Mouse (Mus musculus) stomach, embryonic 14.5 days (tissue): ENCODE results near the gene Gk5. TPM values are rescaled to one million over a fixed set of nuclear protein-coding genes. Genes with fewer than 3 reads are reported as not detected.
"Not testable (repeated sequence)": the region's sequence is repeated elsewhere in the genome, so short reads cannot be mapped to it uniquely, and the experiment has no call there.

ENCODE experiments used
- ATAC-seq: fragments of 200-750 bp; cut with Nextera tagmentation; 2 replicates; pipeline ENCODE4 v1.8.0; 2017; ENCODE audit warnings: low read depth, moderate TSS enrichment; ENCODE audit not compliant: insufficient number of reproducible peaks, insufficient read depth, low FRiP score
- H3K27ac ChIP-seq: fragments of 300-500 bp; sonication (generic); 2 replicates; pipeline ENCODE4 v1.5.1; 2014; ENCODE audit warnings: mild to moderate bottlenecking, low read length, moderate library complexity, mixed read lengths
- H3K27me3 ChIP-seq: fragments of 300-500 bp; sonication (generic); 2 replicates; pipeline ENCODE4 v1.6.1; 2014; ENCODE audit warnings: low read length, control low read depth, mixed read lengths; ENCODE audit not compliant: control insufficient read depth, insufficient read depth
- H3K36me3 ChIP-seq: fragments of 300-500 bp; sonication (generic); 2 replicates; pipeline ENCODE4 v1.6.1; 2014; ENCODE audit warnings: mild to moderate bottlenecking, control low read depth, low read length, moderate library complexity, mixed read lengths; ENCODE audit not compliant: control insufficient read depth, insufficient read depth
- H3K4me1 ChIP-seq: fragments of 300-500 bp; sonication (generic); 2 replicates; pipeline ENCODE4 v1.6.1; 2014; ENCODE audit warnings: low read length, control low read depth, mixed read lengths; ENCODE audit not compliant: control insufficient read depth, insufficient read depth
- H3K4me2 ChIP-seq: fragments of 300-500 bp; sonication (generic); replicated peaks from 2 replicates; pipeline ENCODE4 v1.6.1; 2014; ENCODE audit warnings: low read depth, low read length, control low read depth
- H3K4me3 ChIP-seq: fragments of 300-500 bp; sonication (generic); 2 replicates; pipeline ENCODE4 v1.5.1; 2014; ENCODE audit warnings: low read depth, low read length, control low read depth
- H3K9ac ChIP-seq: fragments of 300-500 bp; sonication (generic); replicated peaks from 2 replicates; pipeline ENCODE4 v1.6.1; 2014; ENCODE audit warnings: low read depth, mild to moderate bottlenecking, control low read depth, low read length, moderate library complexity, mixed read lengths
- H3K9me3 ChIP-seq: fragments of 300-500 bp; sonication (generic); 2 replicates; pipeline ENCODE4 v1.6.1; 2016; ENCODE audit warnings: low read depth, low read length, control low read depth; ENCODE audit not compliant: control insufficient read depth
- WGBS: fragments of 180-500 bp; shearing (Covaris S2); extraction: QIAGEN DNeasy Blood & Tissue Kit; methylation state at CpG from one replicate; pipeline ENCODE4 v1.1.7; 2014; 5-methylcytosine and 5-hydroxymethylcytosine counted together
- polyA plus RNA-seq: library from polyadenylated mRNA; unstranded; fragments of >200 nt; fragmentation: Nextera tagmentation; extraction: Ambion mirVana; gene quantifications from 2 replicates; pipeline ENCODE4 v1.2.1, GENCODE M21; 2014

The Gk5 gene
- polyA plus RNA-seq: 12.7 and 13.5 TPM in 2 replicates

- Histone ChIP-seq H3K4me3 (peak within 1 kb of the TSS; percentile 75), H3K36me3 (no peaks in the 10 kb centered on the region), H3K27me3 (no peaks in the 10 kb centered on the region), H3K27ac (peak within 1 kb of the TSS; percentile 48; the same call in 1 of the 2 replicates), H3K4me1 (no peaks in the 10 kb centered on the region), H3K9me3 (no peaks in the 10 kb centered on the region), H3K9ac (peak within 1 kb of the TSS; percentile 69), H3K4me2 (peak within 1 kb of the TSS; percentile 80)
- WGBS: under 1% methylated on average over 73 of the region's 76 CpGs
- ATAC-seq: peak; percentile 99
These were observed at the start of gene Gk5 for GRCm38 (mm10) chr9:96118861-96119772. TSS of gene Gk5 (plus strand) at chr9:96119362.

- Histone ChIP-seq H3K9me3 (no peaks in the 10 kb centered on the region), H3K27me3 (no peaks in the 10 kb centered on the region), H3K27ac (no peak overlapping the region), H3K4me3 (no peak overlapping the region), H3K9ac (no peak overlapping the region), H3K36me3 (no peaks in the 10 kb centered on the region), H3K4me2 (no peak overlapping the region), H3K4me1 (no peaks in the 10 kb centered on the region)
- 83% methylated on average over 13 of the region's 13 CpGs for whole genome bisulfite sequencing
- peak; percentile 74 for ATAC-seq
These were observed 40.3 kb upstream of the Gk5 start for GRCm38 (mm10) chr9:96078752-96079315.

- no peak overlapping the region for H3K4me3 ChIP-seq
- no peaks in the 10 kb centered on the region for H3K36me3 ChIP-seq
- H3K4me1 ChIP-seq: no peaks in the 10 kb centered on the region
- no peak overlapping the region for H3K4me2 ChIP-seq
- H3K9me3 ChIP-seq: no peaks in the 10 kb centered on the region
- no peak overlapping the region for H3K27ac ChIP-seq
- WGBS: 73% methylated on average over 6 of the region's 6 CpGs
- no peak for ATAC-seq
- H3K9ac ChIP-seq: no peak overlapping the region
- no peaks in the 10 kb centered on the region for H3K27me3 ChIP-seq
These were observed 33.9 kb upstream of the Gk5 start for GRCm38 (mm10) chr9:96085293-96085692.

- H3K4me3 ChIP-seq: no peak overlapping the region
- 87% methylated on average over 2 of the region's 2 CpGs for WGBS
- no peak for ATAC-seq
These were observed 31.5 kb upstream of the Gk5 start for GRCm38 (mm10) chr9:96087671-96088070.

GRCm38 (mm10) chr9:96088456-96088855 lies 30.7 kb upstream of the Gk5 start:
- H3K27ac ChIP-seq, H3K4me1 ChIP-seq, H3K27me3 ChIP-seq, H3K9me3 ChIP-seq, H3K4me3 ChIP-seq, ATAC-seq, H3K4me2 ChIP-seq, H3K36me3 ChIP-seq, H3K9ac ChIP-seq: not testable (repeated sequence)
- WGBS: 86% methylated on average over 3 of the region's 3 CpGs

More at GRCm38 (mm10) chr9:96087671-96088070, 31.5 kb upstream of the Gk5 start:
- no peak overlapping the region for H3K4me2 ChIP-seq
- H3K27me3 ChIP-seq: no peaks in the 10 kb centered on the region
- no peaks in the 10 kb centered on the region for H3K36me3 ChIP-seq
- H3K4me1 ChIP-seq: no peaks in the 10 kb centered on the region
- H3K9me3 ChIP-seq: no peaks in the 10 kb centered on the region
- no peak overlapping the region for H3K27ac ChIP-seq
- H3K9ac ChIP-seq: no peak overlapping the region

GRCm38 (mm10) chr9:96092637-96093036 lies 26.5 kb upstream of the Gk5 start:
- H3K27me3 ChIP-seq, H3K36me3 ChIP-seq, ATAC-seq, H3K9ac ChIP-seq, H3K4me1 ChIP-seq, H3K4me3 ChIP-seq, H3K4me2 ChIP-seq, H3K9me3 ChIP-seq, H3K27ac ChIP-seq: not testable (repeated sequence)
- WGBS: 90% methylated on average over 10 of the region's 10 CpGs

- H3K4me1 ChIP-seq: no peaks in the 10 kb centered on the region
- no peaks in the 10 kb centered on the region for H3K9me3 ChIP-seq
- H3K27me3 ChIP-seq: no peaks in the 10 kb centered on the region
- H3K4me2 ChIP-seq: no peak overlapping the region
- H3K27ac ChIP-seq: no peak overlapping the region
- no peaks in the 10 kb centered on the region for H3K36me3 ChIP-seq
- no peak overlapping the region for H3K4me3 ChIP-seq
- no peak for ATAC-seq
- H3K9ac ChIP-seq: no peak overlapping the region
- 97% methylated on average over 1 of the region's 1 CpGs for WGBS
These were observed 25.9 kb upstream of the Gk5 start for GRCm38 (mm10) chr9:96093221-96093620.

- H3K4me3 ChIP-seq: no peak overlapping the region
- WGBS: 45% methylated on average over 1 of the region's 1 CpGs
- ATAC-seq: no peak
These were observed 24.8 kb upstream of the Gk5 start for GRCm38 (mm10) chr9:96094341-96094740.

More at GRCm38 (mm10) chr9:96094341-96094740, 24.8 kb upstream of the Gk5 start:
- Histone ChIP-seq H3K9me3 (peaks cover 2% of the 10 kb centered on the region; the same call in 1 of the 2 replicates), H3K4me2 (no peak overlapping the region), H3K4me1 (no peaks in the 10 kb centered on the region), H3K9ac (no peak overlapping the region), H3K36me3 (no peaks in the 10 kb centered on the region), H3K27ac (no peak overlapping the region), H3K27me3 (no peaks in the 10 kb centered on the region)
